Mouse (Mus musculus): ENCODE measurements around the gene Zfp462. TPM values are rescaled to one million over a fixed set of nuclear protein-coding genes. Genes with fewer than 3 reads are reported as not detected.
A peak's percentile ranks its signal among the peaks of the same experiment; 100 is the strongest.

Zfp462 gene
- polyA plus RNA-seq, 1 experiment from 2014 or later: 3.6 TPM

DNA sequence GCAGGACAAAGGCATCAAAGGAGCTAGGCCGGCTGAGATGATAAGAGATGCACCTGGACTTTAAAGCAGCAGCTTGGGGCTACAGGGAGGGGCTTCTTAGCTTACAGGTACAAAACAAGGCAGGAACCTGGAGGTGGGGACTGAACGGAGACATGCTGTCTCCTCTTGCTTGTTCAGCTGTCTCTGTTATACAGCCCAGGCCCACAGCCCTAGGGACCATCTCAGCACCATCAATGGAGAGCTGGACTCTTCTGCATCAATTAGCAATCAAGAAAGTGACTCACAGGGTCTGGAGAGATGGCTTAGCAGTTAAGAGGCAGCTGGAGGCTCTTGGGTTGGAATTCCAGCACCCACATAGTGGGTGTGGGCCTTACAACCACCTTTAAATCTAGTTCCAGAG is 12.2 kb upstream of the Zfp462 start:
- Histone ChIP-seq H3K27me3 (replicated peaks) (no peaks in the 10 kb centered on the region), H3K36me3 (no peaks in the 10 kb centered on the region), H3K4me3 (no peak overlapping the region), H3K9ac (no peak overlapping the region), H3K27ac (ENCODE audit: poor library complexity, severe bottlenecking) (no peak overlapping the region), H3K4me1 (replicated peaks) (no peaks in the 10 kb centered on the region), H3K9me3 (replicated peaks) (no peaks in the 10 kb centered on the region), H3K4me2 (no peak overlapping the region)
- no peak for ATAC-seq (ENCODE audit: insufficient number of reproducible peaks, low FRiP score)
- WGBS: 30% methylated on average over 2 of the region's 2 CpGs

DNA sequence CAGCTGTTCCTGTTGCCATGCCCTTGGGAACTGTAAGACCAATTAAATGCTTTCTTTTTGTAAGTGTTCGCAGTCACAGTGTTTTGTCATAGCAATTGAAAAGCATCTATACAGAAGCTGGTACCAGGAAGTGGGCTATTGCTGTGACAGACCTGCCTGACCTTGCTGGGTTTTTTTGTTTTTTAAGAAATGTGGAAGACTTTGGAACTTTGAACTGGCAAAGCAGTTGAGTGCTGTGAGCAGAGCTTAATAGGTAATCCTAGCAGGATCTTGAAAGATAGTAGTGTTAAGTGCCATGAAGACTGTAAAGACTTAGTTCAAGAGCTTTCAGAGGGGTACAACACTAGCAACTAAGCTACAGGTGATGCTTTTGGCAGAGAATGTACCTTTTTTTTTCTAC is 7.7 kb upstream of the Zfp462 start:
- WGBS: 77% methylated on average over 1 of the region's 1 CpGs
- Histone ChIP-seq H3K27me3 (replicated peaks) (no peaks in the 10 kb centered on the region), H3K36me3 (no peaks in the 10 kb centered on the region), H3K9me3 (replicated peaks) (no peaks in the 10 kb centered on the region), H3K27ac (ENCODE audit: poor library complexity, severe bottlenecking) (no peak overlapping the region), H3K4me3 (no peak overlapping the region), H3K4me1 (replicated peaks) (no peaks in the 10 kb centered on the region), H3K9ac (no peak overlapping the region), H3K4me2 (no peak overlapping the region)
- no peak for ATAC-seq (ENCODE audit: insufficient number of reproducible peaks, low FRiP score)

DNA sequence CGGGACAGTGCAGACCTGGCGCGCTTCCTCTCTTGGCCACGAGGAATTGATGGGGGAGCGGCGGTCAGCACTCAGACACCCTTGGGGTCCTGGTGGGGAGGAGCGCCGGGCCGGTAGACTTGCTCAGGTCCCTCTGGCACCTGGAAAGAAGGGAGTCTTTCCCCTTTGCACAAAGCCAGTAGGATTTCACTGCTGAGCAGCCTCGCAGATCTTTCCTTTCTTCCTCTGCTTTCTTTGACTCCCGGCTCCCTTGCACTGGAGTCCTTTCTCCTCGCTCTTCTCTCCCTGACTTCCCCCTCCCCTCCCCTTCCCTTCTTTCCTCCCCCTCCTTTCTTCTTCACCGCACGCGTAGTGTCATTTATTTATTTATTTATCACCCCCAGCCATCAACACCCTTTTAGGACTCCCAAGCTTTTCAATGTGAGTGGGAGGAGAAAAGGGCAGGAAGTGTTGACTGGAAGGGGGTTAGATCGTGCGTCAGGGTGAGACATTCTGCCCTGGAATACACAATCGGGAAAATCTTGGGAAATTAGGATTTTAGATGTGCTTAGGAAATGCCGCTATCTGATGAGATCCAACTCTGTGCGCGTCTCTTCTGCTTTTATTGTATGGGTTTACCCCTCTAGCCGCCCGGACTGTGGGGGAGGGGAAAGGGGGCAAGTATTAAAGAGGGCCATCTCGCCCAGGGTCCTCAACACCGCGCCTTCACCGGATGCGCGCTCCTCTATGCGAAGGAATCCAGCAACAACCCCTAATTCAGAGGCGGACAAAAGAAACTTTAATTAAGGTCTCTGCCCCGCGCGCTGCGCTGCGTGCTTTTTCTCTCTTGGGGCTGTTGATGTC is 976 bp downstream of the Zfp462 start:
- Histone ChIP-seq H3K4me2 (peak overlapping the region; percentile 83), H3K9ac (peak overlapping the region; percentile 91), H3K36me3 (no peaks in the 10 kb centered on the region), H3K9me3 (replicated peaks) (no peaks in the 10 kb centered on the region), H3K4me1 (replicated peaks) (peaks cover 8% of the 10 kb centered on the region), H3K4me3 (peak overlapping the region; percentile 86), H3K27ac (ENCODE audit: poor library complexity, severe bottlenecking) (peak overlapping the region; percentile 96), H3K27me3 (replicated peaks) (no peaks in the 10 kb centered on the region)
- WGBS: under 1% methylated on average over 36 of the region's 36 CpGs
- no peak for ATAC-seq (ENCODE audit: insufficient number of reproducible peaks, low FRiP score)

DNA sequence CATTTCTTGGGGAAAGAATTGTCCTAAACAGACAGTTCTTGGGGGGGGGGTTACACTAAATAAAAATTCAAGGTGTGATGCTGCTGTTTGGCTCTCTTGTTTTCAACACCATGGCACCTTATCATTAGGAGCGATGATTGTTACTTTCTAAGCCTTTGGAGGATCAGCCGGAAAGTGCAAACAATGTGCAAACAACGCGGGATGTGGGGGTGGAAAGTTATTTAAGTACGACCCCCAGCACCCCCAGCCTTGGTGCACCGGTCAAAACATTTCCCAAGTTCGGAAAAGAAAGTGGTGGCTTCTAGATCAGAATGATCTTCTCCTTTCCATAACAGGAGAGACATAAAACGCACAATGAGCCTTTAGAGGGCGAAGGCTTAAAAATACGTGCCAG is 1.8 kb downstream of the Zfp462 start:
- H3K27me3 ChIP-seq (replicated peaks): no peaks in the 10 kb centered on the region

DNA sequence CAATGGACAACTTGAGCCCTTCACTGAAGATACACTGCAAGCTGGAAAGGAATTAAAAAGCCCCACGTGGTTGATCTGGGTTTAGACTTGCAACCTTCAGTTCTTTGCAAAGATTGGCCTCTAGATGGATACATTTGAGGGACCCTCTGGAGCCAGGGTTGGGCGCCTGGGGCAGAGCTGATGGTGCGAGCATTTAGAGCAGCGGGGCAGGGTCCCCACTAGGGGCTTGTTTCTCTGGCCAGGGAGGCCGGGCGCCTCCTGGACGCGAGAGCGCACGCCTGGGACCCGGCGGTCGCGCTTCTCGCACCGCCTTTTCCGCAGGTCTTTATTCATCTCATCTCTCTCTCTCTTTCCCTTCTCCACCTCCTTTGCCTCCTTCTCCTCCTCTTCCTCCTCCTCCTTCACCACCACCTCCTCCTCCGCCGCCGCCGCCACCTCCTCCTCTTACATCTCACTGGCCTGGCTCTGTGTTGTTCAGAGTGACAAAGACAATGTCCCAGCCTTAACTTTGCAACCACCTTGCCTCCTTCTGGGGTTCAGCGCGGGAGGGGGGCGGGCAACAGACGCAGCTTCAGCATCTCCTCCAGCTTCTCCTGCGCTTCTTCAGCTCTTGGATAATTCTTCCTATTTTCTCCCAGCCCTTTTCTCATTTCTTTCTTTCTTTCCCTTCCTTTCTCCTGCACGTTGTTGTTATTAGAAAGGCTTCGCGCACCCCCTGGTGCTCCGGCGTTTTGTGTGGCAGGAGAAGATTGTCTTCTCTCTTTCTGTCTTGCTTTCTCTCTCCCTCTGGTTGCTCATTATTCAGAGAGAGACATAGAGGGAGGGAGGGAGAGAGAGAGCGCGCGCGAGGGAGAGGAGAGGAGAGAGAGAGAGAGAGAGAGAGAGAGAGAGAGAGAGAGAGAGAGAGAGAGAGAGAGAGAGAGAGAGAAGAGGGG is 2.5 kb downstream of the Zfp462 start:
- Histone ChIP-seq H3K9ac (peak overlapping the region; percentile 91), H3K36me3 (no peaks in the 10 kb centered on the region), H3K9me3 (replicated peaks) (no peaks in the 10 kb centered on the region), H3K27me3 (replicated peaks) (no peaks in the 10 kb centered on the region), H3K4me1 (replicated peaks) (peaks cover 10% of the 10 kb centered on the region), H3K27ac (ENCODE audit: poor library complexity, severe bottlenecking) (peak overlapping the region; percentile 96), H3K4me3 (peak overlapping the region; percentile 86), H3K4me2 (peak overlapping the region; percentile 83)
- peak; percentile 56 for ATAC-seq (ENCODE audit: insufficient number of reproducible peaks, low FRiP score)
- under 1% methylated on average over 30 of the region's 35 CpGs for WGBS

More for the DNA sequence above, 1.8 kb downstream of the Zfp462 start:
- H3K9ac ChIP-seq: peak overlapping the region; percentile 91
- no peaks in the 10 kb centered on the region for H3K36me3 ChIP-seq
- peaks cover 10% of the 10 kb centered on the region for H3K4me1 ChIP-seq (replicated peaks)
- H3K4me3 ChIP-seq: peak overlapping the region; percentile 86
- no peak for ATAC-seq (ENCODE audit: insufficient number of reproducible peaks, low FRiP score)
- peak overlapping the region; percentile 83 for H3K4me2 ChIP-seq
- H3K9me3 ChIP-seq (replicated peaks): no peaks in the 10 kb centered on the region
- WGBS: under 1% methylated on average over 10 of the region's 10 CpGs
- peak overlapping the region; percentile 96 for H3K27ac ChIP-seq (ENCODE audit: poor library complexity, severe bottlenecking)

DNA sequence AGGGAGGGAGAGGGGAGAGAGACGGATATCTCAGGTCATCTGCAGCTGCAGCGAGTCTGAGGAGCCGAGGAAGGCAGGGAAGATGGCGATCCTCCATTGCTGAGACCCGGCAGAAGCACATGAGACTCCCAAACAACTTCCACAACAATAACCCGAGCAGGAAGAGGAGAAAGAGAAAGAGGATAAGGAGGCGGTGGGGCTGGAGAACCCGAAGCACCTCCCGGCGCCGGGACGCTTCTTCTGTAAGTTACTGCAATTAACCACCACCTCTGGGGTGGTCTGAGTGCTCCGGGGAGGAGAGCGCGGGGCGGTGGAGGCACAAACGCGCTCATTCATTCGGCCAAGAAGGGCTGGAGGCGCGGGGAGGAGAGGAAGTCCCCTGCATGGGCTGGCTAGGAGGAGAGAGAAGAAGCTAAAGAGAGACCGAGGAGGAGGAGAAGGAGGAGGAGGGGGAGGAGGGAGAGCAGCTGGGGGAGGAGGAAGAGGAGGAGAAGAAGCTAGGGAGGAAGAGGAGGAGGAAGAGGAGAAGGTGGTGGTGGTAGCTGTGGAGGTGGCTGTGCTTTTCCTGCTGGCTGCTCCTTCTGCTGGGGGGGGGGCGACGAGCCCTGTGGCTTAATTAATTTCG is 3.3 kb downstream of the Zfp462 start:
- peak overlapping the region; percentile 96 for H3K27ac ChIP-seq (ENCODE audit: poor library complexity, severe bottlenecking)
- peak overlapping the region; percentile 91 for H3K9ac ChIP-seq
- H3K4me2 ChIP-seq: peak overlapping the region; percentile 83
- peaks cover 17% of the 10 kb centered on the region for H3K4me1 ChIP-seq (replicated peaks)
- no peaks in the 10 kb centered on the region for H3K27me3 ChIP-seq (replicated peaks)
- under 1% methylated on average over 24 of the region's 25 CpGs for WGBS
- H3K4me3 ChIP-seq: peak overlapping the region; percentile 86
- H3K36me3 ChIP-seq: no peaks in the 10 kb centered on the region
- H3K9me3 ChIP-seq (replicated peaks): no peaks in the 10 kb centered on the region
- peak; percentile 24; the same call in 1 of the 2 replicates for ATAC-seq (ENCODE audit: insufficient number of reproducible peaks, low FRiP score)

DNA sequence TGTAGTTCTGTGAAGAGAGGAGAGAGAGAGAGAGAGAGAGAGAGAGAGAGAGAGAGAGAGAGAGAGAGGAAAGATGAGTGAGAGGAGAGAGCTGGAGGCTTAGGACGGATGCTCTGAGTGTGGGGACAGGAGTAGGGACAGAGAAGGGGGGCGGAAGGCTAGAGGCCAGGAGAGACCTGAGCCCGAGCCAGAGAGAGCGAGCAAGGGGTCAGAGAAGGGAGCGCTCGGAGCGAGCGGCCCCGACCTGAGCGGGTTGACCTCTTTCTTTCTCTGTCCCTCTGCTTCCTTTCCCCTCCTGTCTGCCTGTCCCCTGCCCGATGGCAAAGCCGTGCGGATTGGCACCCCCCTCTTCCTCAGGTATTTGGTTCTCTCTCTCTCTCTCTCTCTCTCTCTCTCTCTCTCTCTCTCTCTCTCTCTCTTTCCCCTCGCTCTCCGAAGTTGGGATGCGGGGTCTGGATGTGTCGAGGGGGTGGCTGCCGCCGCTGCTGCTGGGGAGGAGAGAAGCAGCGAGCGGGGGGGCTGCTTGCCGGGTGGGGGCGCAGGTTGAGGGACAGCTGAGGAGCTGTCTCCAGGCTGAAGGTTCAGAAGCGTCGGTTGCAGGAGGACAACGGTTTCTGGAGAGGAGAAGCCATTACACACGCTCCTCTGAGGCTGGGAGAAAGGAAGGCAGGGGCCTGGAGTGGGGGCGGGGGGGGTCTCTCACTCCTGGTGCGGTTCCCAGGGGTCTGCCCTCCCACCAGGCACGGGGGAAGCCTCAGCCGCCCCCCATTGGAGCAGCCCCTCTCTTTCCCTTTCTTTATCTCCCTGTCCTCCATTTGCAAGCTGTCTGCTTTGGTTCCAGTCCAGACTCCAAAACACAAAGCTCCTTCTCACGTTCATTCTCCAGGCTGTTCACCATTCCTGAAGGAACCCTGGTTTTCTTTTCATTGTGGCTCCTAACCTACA is 4.0 kb downstream of the Zfp462 start:
- peak overlapping the region; percentile 86 for H3K4me3 ChIP-seq
- H3K27me3 ChIP-seq (replicated peaks): no peaks in the 10 kb centered on the region
- under 1% methylated on average over 29 of the region's 32 CpGs for WGBS
- peak; percentile 71 for ATAC-seq (ENCODE audit: insufficient number of reproducible peaks, low FRiP score)
- H3K36me3 ChIP-seq: no peaks in the 10 kb centered on the region
- peaks cover 21% of the 10 kb centered on the region for H3K4me1 ChIP-seq (replicated peaks)
- H3K9ac ChIP-seq: peak overlapping the region; percentile 91
- peak overlapping the region; percentile 96 for H3K27ac ChIP-seq (ENCODE audit: poor library complexity, severe bottlenecking)
- H3K4me2 ChIP-seq: peak overlapping the region; percentile 83
- H3K9me3 ChIP-seq (replicated peaks): no peaks in the 10 kb centered on the region

DNA sequence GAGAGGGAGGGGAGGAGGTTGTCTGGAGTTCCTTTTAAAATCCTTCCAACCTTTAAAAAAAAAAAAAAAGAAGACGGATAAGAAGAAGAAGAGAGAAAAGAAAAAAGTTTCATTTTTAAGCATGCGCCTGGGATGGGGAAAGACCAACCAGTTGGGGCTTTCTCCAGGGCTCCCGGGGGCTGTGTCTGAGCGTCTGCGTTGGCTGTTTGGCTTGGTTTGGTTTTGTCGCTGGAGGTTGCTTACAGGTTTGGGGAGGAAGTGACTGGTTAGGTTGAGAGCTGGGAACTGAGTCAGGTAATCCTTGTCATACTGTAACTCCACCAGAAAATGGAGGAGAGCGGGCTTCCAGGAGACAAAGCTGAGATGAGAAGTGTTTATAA is 4.7 kb downstream of the Zfp462 start:
- WGBS: 17% methylated on average over 7 of the region's 7 CpGs

DNA sequence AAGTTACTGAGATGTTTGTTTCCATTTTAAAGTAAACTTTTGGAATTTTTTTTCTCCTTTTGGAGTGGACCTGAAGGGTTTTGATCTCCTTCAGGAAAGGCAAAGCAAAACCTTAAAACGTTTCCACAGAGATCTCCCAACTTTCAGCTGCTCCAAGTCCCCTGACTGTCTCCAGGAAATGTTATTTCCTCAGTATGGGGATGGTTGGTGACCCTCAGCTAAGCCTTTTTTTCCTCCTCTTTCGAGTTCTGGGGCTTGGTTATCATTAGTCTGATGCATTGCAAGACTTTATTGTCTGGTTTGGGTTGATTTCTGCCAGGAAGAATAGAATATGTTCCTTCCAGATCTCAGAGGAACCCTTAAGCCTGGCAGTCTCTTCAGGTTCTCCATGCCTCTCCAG is 5.3 kb downstream of the Zfp462 start:
- no peak for ATAC-seq (ENCODE audit: insufficient number of reproducible peaks, low FRiP score)
- Histone ChIP-seq H3K36me3 (no peaks in the 10 kb centered on the region), H3K4me3 (peak overlapping the region; percentile 8; the same call in 1 of the 2 replicates), H3K9me3 (replicated peaks) (no peaks in the 10 kb centered on the region), H3K27ac (ENCODE audit: poor library complexity, severe bottlenecking) (peak overlapping the region; percentile 96; the same call in 1 of the 2 replicates), H3K4me2 (peak overlapping the region; percentile 83), H3K27me3 (replicated peaks) (no peaks in the 10 kb centered on the region), H3K4me1 (replicated peaks) (peaks cover 24% of the 10 kb centered on the region), H3K9ac (no peak overlapping the region)
- WGBS: 29% methylated on average over 2 of the region's 2 CpGs

More for the DNA sequence above, 4.7 kb downstream of the Zfp462 start:
- H3K9me3 ChIP-seq (replicated peaks): no peaks in the 10 kb centered on the region
- H3K9ac ChIP-seq: peak overlapping the region; percentile 91
- H3K36me3 ChIP-seq: no peaks in the 10 kb centered on the region
- peak overlapping the region; percentile 96 for H3K27ac ChIP-seq (ENCODE audit: poor library complexity, severe bottlenecking)
- H3K4me2 ChIP-seq: peak overlapping the region; percentile 83
- ATAC-seq (ENCODE audit: insufficient number of reproducible peaks, low FRiP score): no peak
- H3K4me3 ChIP-seq: peak overlapping the region; percentile 86
- no peaks in the 10 kb centered on the region for H3K27me3 ChIP-seq (replicated peaks)
- H3K4me1 ChIP-seq (replicated peaks): peaks cover 22% of the 10 kb centered on the region

DNA sequence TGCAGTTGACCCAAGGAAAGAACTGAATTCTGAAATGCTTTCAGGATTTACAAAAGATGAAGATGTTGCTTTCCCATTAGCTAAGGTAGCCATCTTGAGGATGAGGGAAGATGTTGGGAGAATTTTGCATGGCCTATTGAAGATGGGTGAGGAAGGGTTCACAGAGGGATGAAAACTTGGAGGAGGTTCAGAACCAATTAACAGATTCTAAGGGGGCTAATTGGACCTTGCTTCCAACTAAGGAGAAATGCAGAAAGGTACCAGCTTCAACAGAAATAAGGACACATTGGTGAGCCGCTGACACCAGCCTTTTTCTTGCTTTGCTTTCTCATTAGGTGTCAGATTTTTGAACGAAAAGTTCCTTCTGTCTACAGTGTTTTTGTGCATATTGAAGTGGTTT is 6.0 kb downstream of the Zfp462 start:
- Histone ChIP-seq H3K36me3 (0 out of 2 replicates have a peak, but pooled peaks cover 5% of the 10 kb centered on the region), H3K27ac (ENCODE audit: poor library complexity, severe bottlenecking) (no peak overlapping the region), H3K4me3 (no peak overlapping the region), H3K27me3 (replicated peaks) (no peaks in the 10 kb centered on the region), H3K9me3 (replicated peaks) (no peaks in the 10 kb centered on the region), H3K9ac (no peak overlapping the region), H3K4me2 (no peak overlapping the region), H3K4me1 (replicated peaks) (peaks cover 24% of the 10 kb centered on the region)
- 87% methylated on average over 2 of the region's 2 CpGs for WGBS
- ATAC-seq (ENCODE audit: insufficient number of reproducible peaks, low FRiP score): no peak
